ENCODE assay signal across 10 mouse cellular contexts in the genomic region with DNA sequence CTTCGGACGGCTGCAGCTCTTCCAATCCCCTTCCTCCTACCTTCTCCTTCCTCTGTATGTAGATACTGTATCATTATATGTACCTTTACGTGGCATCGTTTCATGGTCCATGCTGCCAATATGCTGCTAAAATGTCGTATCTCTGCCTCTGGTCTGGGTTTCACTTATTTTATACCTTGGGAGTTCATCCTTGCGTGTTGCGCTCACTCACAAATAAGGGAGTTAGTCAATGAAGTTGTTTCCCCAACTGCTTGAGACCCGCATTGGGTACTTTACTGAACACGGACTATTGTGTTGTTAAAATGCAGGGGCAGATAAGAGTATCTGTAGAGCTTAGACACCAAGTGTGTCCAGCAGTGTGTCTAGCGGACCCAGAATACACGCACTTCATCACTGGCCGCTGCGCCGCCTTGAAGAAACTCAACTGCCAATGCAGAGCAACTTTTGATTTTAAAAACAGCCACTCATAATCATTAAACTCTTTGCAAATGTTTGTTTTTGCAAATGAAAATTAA. TPM values are rescaled to one million over a fixed set of nuclear protein-coding genes. Genes with fewer than 3 reads are reported as not detected.
A peak's percentile ranks its signal among the peaks of the same experiment; 100 is the strongest.
DNase-seq lines count a peak whose midpoint lies in the region; ATAC-seq and TF ChIP-seq lines count a peak whose summit lies in the region.
"Had no signal": no experiment of that assay in that cellular context is flagged by ENCODE, and none has a peak within 500 bp of the region (broad histone marks: within the 10 kb centered on the region; RNA-seq: fewer than 3 reads in every experiment).

No protein-coding gene starts in this region.

- 0 out of 2 replicates have a peak overlapping the region, but pooled peaks have one; percentile 83 for H3K4me2 ChIP-seq in kidney, embryonic 15.5 days
- peak overlapping the region; percentile 56; the same call in 1 of the 2 replicates for H3K4me2 ChIP-seq in hindbrain, postnatal 0 days (ENCODE audit: low read depth, low read length)
- peak overlapping the region; percentile 75 for H3K4me2 ChIP-seq in neural tube, embryonic 15.5 days

- H3K4me3 ChIP-seq in kidney, embryonic 15.5 days (replicated peaks) = peak overlapping the region; percentile 44; the same call in 1 of the 2 replicates
- H3K4me3 ChIP-seq in embryonic facial prominence, embryonic 10.5 days = peak overlapping the region; percentile 57; the same call in 1 of the 2 replicates
- H3K4me3 ChIP-seq in hindbrain, postnatal 0 days (ENCODE audit: low read length) = peak overlapping the region; percentile 45
- no peak overlapping the region for H3K4me3 ChIP-seq in neural tube, embryonic 15.5 days (replicated peaks)

- DNase-seq in kidney, adult 8-10 months = no peak
- no peak for DNase-seq in embryonic facial prominence, embryonic 10.5 days (ENCODE audit: low spot score)
- no peak for DNase-seq in hindbrain, postnatal 0 days (ENCODE audit: low spot score)
- DNase-seq in lung, postnatal 36 days = no peak
- DNase-seq in frontal cortex, postnatal 14 days (ENCODE audit: low spot score in 2 of 2) = no peak
- DNase-seq: lung, adult 18-20 months had no signal

- no peaks in the 10 kb centered on the region for H3K36me3 ChIP-seq in kidney, embryonic 15.5 days
- no peaks in the 10 kb centered on the region for H3K36me3 ChIP-seq in embryonic facial prominence, embryonic 10.5 days (replicated peaks)
- H3K36me3 ChIP-seq in hindbrain, postnatal 0 days (ENCODE audit: insufficient read depth, low read length) = no peaks in the 10 kb centered on the region
- no peaks in the 10 kb centered on the region for H3K36me3 ChIP-seq in neural tube, embryonic 15.5 days

- H3K27me3 ChIP-seq in kidney, embryonic 15.5 days = peaks cover 89% of the 10 kb centered on the region
- H3K27me3 ChIP-seq in embryonic facial prominence, embryonic 10.5 days (replicated peaks; ENCODE audit: low read depth, poor library complexity, severe bottlenecking) = peaks cover 97% of the 10 kb centered on the region
- peaks cover 22% of the 10 kb centered on the region for H3K27me3 ChIP-seq in hindbrain, postnatal 0 days (ENCODE audit: insufficient read depth, low read length)
- peaks cover 78% of the 10 kb centered on the region for H3K27me3 ChIP-seq in neural tube, embryonic 15.5 days (replicated peaks)

- H3K9ac ChIP-seq in kidney, embryonic 15.5 days = no peak overlapping the region
- H3K9ac ChIP-seq in hindbrain, postnatal 0 days (replicated peaks; ENCODE audit: low read length) = peak overlapping the region; percentile 43
- no peak overlapping the region for H3K9ac ChIP-seq in neural tube, embryonic 15.5 days (replicated peaks)

- TF ChIP-seq CTCF in hindbrain, postnatal 0 days (IDR thresholded peaks at IDR 0.05; ENCODE audit: low read depth) = no peak

- peaks cover 40% of the 10 kb centered on the region for H3K4me1 ChIP-seq in kidney, embryonic 15.5 days
- peaks cover 37% of the 10 kb centered on the region for H3K4me1 ChIP-seq in embryonic facial prominence, embryonic 10.5 days
- H3K4me1 ChIP-seq in hindbrain, postnatal 0 days (ENCODE audit: insufficient read depth, low read length) = 0 out of 2 replicates have a peak, but pooled peaks cover 8% of the 10 kb centered on the region
- H3K4me1 ChIP-seq in neural tube, embryonic 15.5 days = peaks cover 38% of the 10 kb centered on the region

- H3K9me3 ChIP-seq in kidney, embryonic 15.5 days (replicated peaks) = no peaks in the 10 kb centered on the region
- H3K9me3 ChIP-seq in embryonic facial prominence, embryonic 10.5 days = no peaks in the 10 kb centered on the region
- no peaks in the 10 kb centered on the region for H3K9me3 ChIP-seq in hindbrain, postnatal 0 days (ENCODE audit: low read length)
- no peaks in the 10 kb centered on the region for H3K9me3 ChIP-seq in neural tube, embryonic 15.5 days (replicated peaks)

- H3K27ac ChIP-seq in kidney, embryonic 15.5 days = no peak overlapping the region
- H3K27ac ChIP-seq in embryonic facial prominence, embryonic 10.5 days (replicated peaks) = no peak overlapping the region
- H3K27ac ChIP-seq in hindbrain, postnatal 0 days = no peak overlapping the region
- no peak overlapping the region for H3K27ac ChIP-seq in neural tube, embryonic 15.5 days (replicated peaks)

- no peak for ATAC-seq in kidney, embryonic 15.5 days (replicated peaks; ENCODE audit: low FRiP score)
- ATAC-seq in hindbrain, postnatal 0 days = no peak
- no peak for ATAC-seq in neural tube, embryonic 15.5 days (ENCODE audit: low FRiP score)

- 2% methylated on average over 14 of the region's 14 CpGs for WGBS in kidney, embryonic 15.5 days
- WGBS in embryonic facial prominence, embryonic 10.5 days = 3% methylated on average over 14 of the region's 14 CpGs
- WGBS in hindbrain, postnatal 0 days = 3% methylated on average over 14 of the region's 14 CpGs
- 3% methylated on average over 14 of the region's 14 CpGs for WGBS in neural tube, embryonic 15.5 days

RNA-seq across cellular contexts. Expression of gene Atoh1, which starts 1.6 kb away (rescaled TPM):
- 0.62 TPM in 1 of 2 replicates, not detected in the other for polyA plus RNA-seq in kidney, embryonic 15.5 days (2015; fragmentation: Nextera tagmentation; extraction: Ambion mirVana)
- polyA plus RNA-seq in embryonic facial prominence, embryonic 10.5 days (2016; fragmentation: Nextera tagmentation; extraction: Ambion mirVana) = 1.1 and 2.9 TPM in 2 replicates
- 12.1 and 24.4 TPM in 2 replicates for total RNA-seq in hindbrain, postnatal 0 days (2014; rRNA removed)
- 6.7 and 8.5 TPM in 2 replicates for polyA plus RNA-seq in hindbrain, postnatal 0 days (2015; fragmentation: Nextera tagmentation; extraction: Ambion mirVana)
- polyA plus RNA-seq in neural tube, embryonic 15.5 days (2015; fragmentation: Nextera tagmentation; extraction: Ambion mirVana) = 0.52 and 0.57 TPM in 2 replicates
- total RNA-seq: layer of hippocampus, postnatal 36 days had no signal
- polyA plus RNA-seq: testis, adult 2 months had no signal
